In genomic region chr7:131554341-131555180, GRCm38 (mm10) we compare ENCODE assay signal across 9 mouse cellular contexts. TPM values are rescaled to one million over a fixed set of nuclear protein-coding genes. Genes with fewer than 3 reads are reported as not detected.
DNase-seq lines count a peak whose midpoint lies in the region; ATAC-seq and TF ChIP-seq lines count a peak whose summit lies in the region.
"Had no signal": no experiment of that assay in that cellular context is flagged by ENCODE, and none has a peak within 500 bp of the region (broad histone marks: within the 10 kb centered on the region; RNA-seq: fewer than 3 reads in every experiment).

No protein-coding gene starts in this region.

- no peaks in the 10 kb centered on the region for H3K9me3 ChIP-seq in embryonic facial prominence, embryonic 14.5 days (ENCODE audit: control insufficient read depth, low read length)
- H3K9me3 ChIP-seq in neural tube, embryonic 13.5 days, result no peaks in the 10 kb centered on the region

- intact Hi-C loops in gastrocnemius, postnatal 14 days (cut with DNase I; ENCODE audit: low total_unique reads), result no loop called here

- H3K27me3 ChIP-seq in thymus, adult 2 months (ENCODE audit: control insufficient read depth, insufficient read depth, low read length), result peaks cover 52% of the 10 kb centered on the region
- peaks cover 100% of the 10 kb centered on the region for H3K27me3 ChIP-seq in embryonic facial prominence, embryonic 14.5 days (replicated peaks; ENCODE audit: control insufficient read depth, insufficient read depth, low read length)
- peaks cover 100% of the 10 kb centered on the region for H3K27me3 ChIP-seq in neural tube, embryonic 13.5 days

- H3K4me2 ChIP-seq in embryonic facial prominence, embryonic 14.5 days (ENCODE audit: low read depth, low read length), result peak overlapping the region; percentile 55
- peak overlapping the region; percentile 46 for H3K4me2 ChIP-seq in neural tube, embryonic 13.5 days

- TF ChIP-seq POLR2A in thymus, adult 2 months (IDR thresholded peaks at IDR 0.05; ENCODE audit: control insufficient read depth, extremely low read depth, insufficient read depth, low read length, poor library complexity), result no peak

- DNase-seq in thymus, adult 2 months, result peak; percentile 28
- no peak for DNase-seq in thymus, postnatal 14 days
- no peak for DNase-seq in embryonic facial prominence, embryonic 14.5 days (ENCODE audit: low spot score)
- DNase-seq in kidney, postnatal 4 days, result peak; percentile 16 to 27
- no peak for DNase-seq in gastrocnemius, postnatal 25 days
- no peak for DNase-seq in gastrocnemius, postnatal 14 days
- no peak for DNase-seq in right cerebral cortex, postnatal 4 days

- H3K4me3 ChIP-seq in thymus, adult 2 months (ENCODE audit: control insufficient read depth, insufficient read depth, low read length), result peak overlapping the region; percentile 43
- peak overlapping the region; percentile 34 for H3K4me3 ChIP-seq in embryonic facial prominence, embryonic 14.5 days (ENCODE audit: low read depth, low read length)
- H3K4me3 ChIP-seq in neural tube, embryonic 13.5 days, result peak overlapping the region; percentile 29

- no peak for TF ChIP-seq CTCF in thymus, adult 2 months (IDR thresholded peaks at IDR 0.05; ENCODE audit: borderline replicate concordance, control insufficient read depth, extremely low read depth, insufficient read depth, low read length, poor library complexity)

- H3K27ac ChIP-seq in thymus, adult 2 months (ENCODE audit: control insufficient read depth, insufficient read depth, low read length), result no peak overlapping the region
- no peak overlapping the region for H3K27ac ChIP-seq in embryonic facial prominence, embryonic 14.5 days (replicated peaks; ENCODE audit: low read depth, low read length)
- H3K27ac ChIP-seq in neural tube, embryonic 13.5 days (replicated peaks), result peak overlapping the region; percentile 49; the same call in 1 of the 2 replicates

- H3K36me3 ChIP-seq in thymus, adult 2 months (ENCODE audit: control insufficient read depth, insufficient read depth, low read length), result no peaks in the 10 kb centered on the region
- H3K36me3 ChIP-seq in embryonic facial prominence, embryonic 14.5 days (ENCODE audit: control insufficient read depth, insufficient read depth, low read length), result no peaks in the 10 kb centered on the region
- H3K36me3 ChIP-seq in neural tube, embryonic 13.5 days, result no peaks in the 10 kb centered on the region

- 3% methylated on average over 45 of the region's 45 CpGs for WGBS in thymus, adult 2 months
- under 1% methylated on average over 37 of the region's 45 CpGs for WGBS in embryonic facial prominence, embryonic 14.5 days
- under 1% methylated on average over 45 of the region's 45 CpGs for WGBS in neural tube, embryonic 13.5 days

- no peak overlapping the region for H3K9ac ChIP-seq in embryonic facial prominence, embryonic 14.5 days (ENCODE audit: low read depth, low read length)
- H3K9ac ChIP-seq in neural tube, embryonic 13.5 days, result peak overlapping the region; percentile 32; the same call in 1 of the 2 replicates

- H3K4me1 ChIP-seq in thymus, adult 2 months (replicated peaks; ENCODE audit: control insufficient read depth, insufficient read depth, low read length), result peaks cover 25% of the 10 kb centered on the region
- peaks cover 13% of the 10 kb centered on the region for H3K4me1 ChIP-seq in embryonic facial prominence, embryonic 14.5 days (ENCODE audit: control insufficient read depth, insufficient read depth, low read length)
- peaks cover 29% of the 10 kb centered on the region for H3K4me1 ChIP-seq in neural tube, embryonic 13.5 days (replicated peaks)

- peak; percentile 30 for ATAC-seq in embryonic facial prominence, embryonic 14.5 days (ENCODE audit: low read depth)
- ATAC-seq in neural tube, embryonic 13.5 days (ENCODE audit: low read depth), result peak; percentile 29; the same call in 1 of the 2 replicates

RNA-seq across cellular contexts. Expression of gene Bub3, which starts 5.5 kb away (rescaled TPM):
- polyA plus RNA-seq in thymus, adult 2 months (2012; rRNA removed), result 194 and 196 TPM in 2 replicates
- 157 and 183 TPM in 2 replicates for polyA plus RNA-seq in embryonic facial prominence, embryonic 14.5 days (2014; fragmentation: Nextera tagmentation; extraction: Ambion mirVana)
- 148 and 173 TPM in 2 replicates for polyA plus RNA-seq in neural tube, embryonic 13.5 days (2015; fragmentation: Nextera tagmentation; extraction: Ambion mirVana)
- 10 to 100 TPM; 28.9 to 32.8 TPM for total RNA-seq in gastrocnemius, postnatal 25 days (2021)
- 10 to 100 TPM; 31.4 to 32.3 TPM for total RNA-seq in gastrocnemius, postnatal 14 days (2021)

RNA-seq across cellular contexts. Expression of gene Hmx2, which starts 6.0 kb away (rescaled TPM):
- 0.38 and 0.42 TPM in 2 replicates for polyA plus RNA-seq in thymus, adult 2 months (2012; rRNA removed)
- polyA plus RNA-seq in embryonic facial prominence, embryonic 14.5 days (2014; fragmentation: Nextera tagmentation; extraction: Ambion mirVana), result 0.17 and 0.39 TPM in 2 replicates
- polyA plus RNA-seq in neural tube, embryonic 13.5 days (2015; fragmentation: Nextera tagmentation; extraction: Ambion mirVana), result 1.2 and 1.5 TPM in 2 replicates
- not detected for total RNA-seq in gastrocnemius, postnatal 25 days (2021)
- total RNA-seq in gastrocnemius, postnatal 14 days (2021), result not detected
- polyA plus RNA-seq: gonadal fat pad, adult 2 months had no signal

RNA-seq across cellular contexts. Expression of gene Hmx3, which starts 11.9 kb away (rescaled TPM):
- polyA plus RNA-seq in thymus, adult 2 months (2012; rRNA removed), result 0.75 and 1.0 TPM in 2 replicates
- 0.26 and 0.37 TPM in 2 replicates for polyA plus RNA-seq in embryonic facial prominence, embryonic 14.5 days (2014; fragmentation: Nextera tagmentation; extraction: Ambion mirVana)
- 0.52 and 1.0 TPM in 2 replicates for polyA plus RNA-seq in neural tube, embryonic 13.5 days (2015; fragmentation: Nextera tagmentation; extraction: Ambion mirVana)
- total RNA-seq in gastrocnemius, postnatal 25 days (2021), result not detected
- not detected for total RNA-seq in gastrocnemius, postnatal 14 days (2021)
- polyA plus RNA-seq: gonadal fat pad, adult 2 months had no signal

Comparison
In these comparisons a context has a peak if more than half of its experiments do, and no peak if none do; other contexts are left out.
1. DNase-seq: peak in thymus, adult 2 months (single experiment) and kidney, postnatal 4 days (2 of 2); none in thymus, postnatal 14 days (single experiment), embryonic facial prominence, embryonic 14.5 days (single experiment), gastrocnemius, postnatal 25 days (single experiment), gastrocnemius, postnatal 14 days (single experiment) and right cerebral cortex, postnatal 4 days (single experiment).
2. Peak in every context shown above with its lines, with median percentiles within 50 percentile points of each other: H3K4me3 ChIP-seq.